Mouse (Mus musculus) limb, embryonic 15.5 days (tissue): ENCODE measurements around the gene Drc7. TPM values are rescaled to one million over a fixed set of nuclear protein-coding genes. Genes with fewer than 3 reads are reported as not detected.

ENCODE experiments used
- ATAC-seq: fragments of 200-750 bp; cut with Nextera tagmentation; 2 replicates; pipeline ENCODE4 v1.8.0; 2017; ENCODE audit warnings: low read depth, moderate TSS enrichment; ENCODE audit not compliant: insufficient number of reproducible peaks, low FRiP score, low TSS enrichment
- H3K27ac ChIP-seq: fragments of 300-500 bp; sonication (generic); 2 replicates; pipeline ENCODE4 v1.5.1; 2015; ENCODE audit warnings: moderate library complexity, mild to moderate bottlenecking, inconsistent platforms
- H3K27me3 ChIP-seq: fragments of 300-500 bp; sonication (generic); 2 replicates; pipeline ENCODE4 v1.6.1; 2015; ENCODE audit warnings: inconsistent platforms
- H3K36me3 ChIP-seq: fragments of 300-500 bp; sonication (generic); 2 replicates; pipeline ENCODE4 v1.6.1; 2015; ENCODE audit warnings: inconsistent platforms
- H3K4me1 ChIP-seq: fragments of 300-500 bp; sonication (generic); 2 replicates; pipeline ENCODE4 v1.6.1; 2015; ENCODE audit warnings: inconsistent platforms
- H3K4me2 ChIP-seq: fragments of 300-500 bp; sonication (generic); 2 replicates; pipeline ENCODE4 v1.6.1; 2015; ENCODE audit warnings: mild to moderate bottlenecking, inconsistent platforms
- H3K4me3 ChIP-seq: fragments of 300-500 bp; sonication (generic); 2 replicates; pipeline ENCODE4 v1.5.1; 2015; ENCODE audit warnings: mild to moderate bottlenecking, inconsistent platforms
- H3K9ac ChIP-seq: fragments of 300-500 bp; sonication (generic); 2 replicates; pipeline ENCODE4 v1.6.1; 2015; ENCODE audit warnings: inconsistent platforms
- H3K9me3 ChIP-seq: fragments of 300-500 bp; sonication (generic); 2 replicates; pipeline ENCODE4 v1.6.1; 2016; ENCODE audit warnings: inconsistent platforms
- WGBS: fragments of 180-500 bp; shearing (Covaris S2); methylation state at CpG from one replicate; pipeline ENCODE4 v1.1.7; 2015; 5-methylcytosine and 5-hydroxymethylcytosine counted together
- polyA plus RNA-seq: library from polyadenylated mRNA; unstranded; fragments of >200 nt; fragmentation: Nextera tagmentation; extraction: Ambion mirVana; gene quantifications from 2 replicates; pipeline ENCODE4 v1.2.1, GENCODE M21; 2015

Drc7 gene
- polyA plus RNA-seq, 1 experiment from 2014 or later, result 0.09 TPM

GRCm38 (mm10) chr8:95099009-95099408 is 44.1 kb downstream of the Drc7 start:
- Histone ChIP-seq H3K4me1 (no peaks in the 10 kb centered on the region), H3K9me3 (no peaks in the 10 kb centered on the region), H3K27ac (no peak overlapping the region), H3K4me3 (no peak overlapping the region), H3K9ac (no peak overlapping the region), H3K27me3 (no peaks in the 10 kb centered on the region), H3K4me2 (no peak overlapping the region), H3K36me3 (peaks cover 88% of the 10 kb centered on the region)
- no peak for ATAC-seq
- WGBS, result 17% methylated on average over 5 of the region's 5 CpGs

- 73% methylated on average over 4 of the region's 4 CpGs for WGBS
- no peak overlapping the region for H3K27ac ChIP-seq
- H3K4me3 ChIP-seq, result no peak overlapping the region
- H3K27me3 ChIP-seq, result no peaks in the 10 kb centered on the region
- no peaks in the 10 kb centered on the region for H3K4me1 ChIP-seq
- H3K9me3 ChIP-seq, result no peaks in the 10 kb centered on the region
- no peak overlapping the region for H3K9ac ChIP-seq
- peaks cover 86% of the 10 kb centered on the region for H3K36me3 ChIP-seq
- H3K4me2 ChIP-seq, result no peak overlapping the region
- no peak for ATAC-seq
Observed at GRCm38 (mm10) chr8:95101972-95102371, 47.1 kb downstream of the Drc7 start.

- no peak overlapping the region for H3K9ac ChIP-seq
- 78% methylated on average over 13 of the region's 13 CpGs for WGBS
- no peak overlapping the region for H3K4me2 ChIP-seq
- no peaks in the 10 kb centered on the region for H3K4me1 ChIP-seq
- no peak overlapping the region for H3K4me3 ChIP-seq
- no peak overlapping the region for H3K27ac ChIP-seq
- H3K36me3 ChIP-seq, result peaks cover 64% of the 10 kb centered on the region
- no peak for ATAC-seq
- no peaks in the 10 kb centered on the region for H3K27me3 ChIP-seq
- H3K9me3 ChIP-seq, result no peaks in the 10 kb centered on the region
Observed at GRCm38 (mm10) chr8:95107306-95107705, 52.4 kb downstream of the Drc7 start.

GRCm38 (mm10) chr8:95112594-95112993 is 57.7 kb downstream of the Drc7 start:
- Histone ChIP-seq H3K9me3 (no peaks in the 10 kb centered on the region), H3K36me3 (peaks cover 30% of the 10 kb centered on the region), H3K9ac (no peak overlapping the region), H3K27ac (no peak overlapping the region), H3K4me3 (no peak overlapping the region), H3K4me1 (no peaks in the 10 kb centered on the region), H3K4me2 (no peak overlapping the region), H3K27me3 (no peaks in the 10 kb centered on the region)
- WGBS, result 80% methylated on average over 3 of the region's 3 CpGs
- ATAC-seq, result no peak

GRCm38 (mm10) chr8:95113108-95113507 is 58.2 kb downstream of the Drc7 start:
- ATAC-seq, result no peak
- Histone ChIP-seq H3K27me3 (no peaks in the 10 kb centered on the region), H3K36me3 (peaks cover 25% of the 10 kb centered on the region), H3K27ac (no peak overlapping the region), H3K9ac (no peak overlapping the region), H3K4me1 (no peaks in the 10 kb centered on the region), H3K4me2 (no peak overlapping the region), H3K9me3 (no peaks in the 10 kb centered on the region), H3K4me3 (no peak overlapping the region)
- WGBS, result 83% methylated on average over 4 of the region's 4 CpGs

GRCm38 (mm10) chr8:95113750-95114149 is 58.8 kb downstream of the Drc7 start:
- H3K4me1 ChIP-seq, result no peaks in the 10 kb centered on the region
- H3K36me3 ChIP-seq, result peaks cover 19% of the 10 kb centered on the region
- no peaks in the 10 kb centered on the region for H3K27me3 ChIP-seq
- no peak overlapping the region for H3K27ac ChIP-seq
- no peak overlapping the region for H3K9ac ChIP-seq
- 71% methylated on average over 3 of the region's 3 CpGs for WGBS
- no peak overlapping the region for H3K4me2 ChIP-seq
- no peak overlapping the region for H3K4me3 ChIP-seq
- no peaks in the 10 kb centered on the region for H3K9me3 ChIP-seq
- ATAC-seq, result peak; percentile 63; the same call in 1 of the 2 replicates

- Histone ChIP-seq H3K4me1 (no peaks in the 10 kb centered on the region), H3K9ac (no peak overlapping the region), H3K27me3 (no peaks in the 10 kb centered on the region), H3K36me3 (peaks cover 29% of the 10 kb centered on the region; the same call in 1 of the 2 replicates), H3K4me3 (no peak overlapping the region), H3K4me2 (no peak overlapping the region), H3K9me3 (no peaks in the 10 kb centered on the region), H3K27ac (no peak overlapping the region)
- no peak for ATAC-seq
- WGBS, result 89% methylated on average over 5 of the region's 5 CpGs
Observed at GRCm38 (mm10) chr8:95123455-95123854, 68.6 kb downstream of the Drc7 start.

GRCm38 (mm10) chr8:95126497-95126896 is 71.6 kb downstream of the Drc7 start:
- ATAC-seq, result no peak
- 0 out of 2 replicates have a peak, but pooled peaks cover 3% of the 10 kb centered on the region for H3K4me1 ChIP-seq
- no peaks in the 10 kb centered on the region for H3K9me3 ChIP-seq
- H3K27ac ChIP-seq, result no peak overlapping the region
- no peak overlapping the region for H3K9ac ChIP-seq
- peaks cover 39% of the 10 kb centered on the region; the same call in 1 of the 2 replicates for H3K36me3 ChIP-seq
- H3K4me3 ChIP-seq, result no peak overlapping the region
- no peaks in the 10 kb centered on the region for H3K27me3 ChIP-seq
- 89% methylated on average over 11 of the region's 11 CpGs for WGBS
- H3K4me2 ChIP-seq, result no peak overlapping the region

GRCm38 (mm10) chr8:95127658-95128057 is 72.8 kb downstream of the Drc7 start:
- Histone ChIP-seq H3K9me3 (no peaks in the 10 kb centered on the region), H3K27me3 (no peaks in the 10 kb centered on the region), H3K4me1 (0 out of 2 replicates have a peak, but pooled peaks cover 3% of the 10 kb centered on the region), H3K36me3 (peaks cover 39% of the 10 kb centered on the region; the same call in 1 of the 2 replicates), H3K9ac (no peak overlapping the region), H3K4me3 (no peak overlapping the region), H3K4me2 (no peak overlapping the region), H3K27ac (no peak overlapping the region)
- 77% methylated on average over 9 of the region's 9 CpGs for WGBS
- no peak for ATAC-seq

Other genes starting within 250 kb of the Drc7 start
- gene Ccl17, start 244.7 kb upstream of the Drc7 start, polyA plus RNA-seq, result not detected in 2 replicates
- gene Coq9, start 216.8 kb upstream of the Drc7 start, polyA plus RNA-seq, result 74.6 and 81.5 TPM in 2 replicates
- gene Ciapin1, start 216.7 kb upstream of the Drc7 start, polyA plus RNA-seq, result 81.8 and 82.8 TPM in 2 replicates
- 121 and 122 TPM in 2 replicates for gene Polr2c, start 197.7 kb upstream of the Drc7 start, polyA plus RNA-seq
- gene Dok4, start 178.8 kb upstream of the Drc7 start, polyA plus RNA-seq, result 28.2 and 32.1 TPM in 2 replicates
- 39.5 and 41.8 TPM in 2 replicates for gene Ccdc102a, start 137.0 kb upstream of the Drc7 start, polyA plus RNA-seq
- gene Adgrg5, start 131.4 kb upstream of the Drc7 start, polyA plus RNA-seq, result 0.22 TPM in 1 of 2 replicates, not detected in the other
- gene Adgrg1, start 80.4 kb upstream of the Drc7 start, polyA plus RNA-seq, result 23.2 and 25.0 TPM in 2 replicates
- gene Adgrg3, start 37.4 kb upstream of the Drc7 start, polyA plus RNA-seq, result 3.6 and 3.7 TPM in 2 replicates
- gene Katnb1, start 26.1 kb downstream of the Drc7 start, polyA plus RNA-seq, result 21.1 and 24.7 TPM in 2 replicates
- gene Kifc3, start 147.7 kb downstream of the Drc7 start, polyA plus RNA-seq, result 19.1 and 20.7 TPM in 2 replicates